Mouse (Mus musculus): Measurements from ENCODE around the gene Lysmd1. TPM values are rescaled to one million over a fixed set of nuclear protein-coding genes. Genes with fewer than 3 reads are reported as not detected.
A peak's percentile ranks its signal among the peaks of the same experiment; 100 is the strongest.

Gene Lysmd1
- polyA plus RNA-seq, 1 experiment from 2014 or later, result 7.9 TPM

- no peak for ATAC-seq
- Histone ChIP-seq H3K4me2 (no peak overlapping the region), H3K4me1 (peaks cover 31% of the 10 kb centered on the region), H3K36me3 (no peaks in the 10 kb centered on the region), H3K27me3 (replicated peaks) (peaks cover 79% of the 10 kb centered on the region), H3K9me3 (replicated peaks) (no peaks in the 10 kb centered on the region), H3K4me3 (no peak overlapping the region), H3K9ac (no peak overlapping the region), H3K27ac (no peak overlapping the region)
- 46% methylated on average over 2 of the region's 2 CpGs for WGBS (ENCODE audit: insufficient replicate concordance)
Measured at GRCm38 (mm10) chr3:95162345-95162628, 28.4 kb downstream of the Lysmd1 start.

DNA sequence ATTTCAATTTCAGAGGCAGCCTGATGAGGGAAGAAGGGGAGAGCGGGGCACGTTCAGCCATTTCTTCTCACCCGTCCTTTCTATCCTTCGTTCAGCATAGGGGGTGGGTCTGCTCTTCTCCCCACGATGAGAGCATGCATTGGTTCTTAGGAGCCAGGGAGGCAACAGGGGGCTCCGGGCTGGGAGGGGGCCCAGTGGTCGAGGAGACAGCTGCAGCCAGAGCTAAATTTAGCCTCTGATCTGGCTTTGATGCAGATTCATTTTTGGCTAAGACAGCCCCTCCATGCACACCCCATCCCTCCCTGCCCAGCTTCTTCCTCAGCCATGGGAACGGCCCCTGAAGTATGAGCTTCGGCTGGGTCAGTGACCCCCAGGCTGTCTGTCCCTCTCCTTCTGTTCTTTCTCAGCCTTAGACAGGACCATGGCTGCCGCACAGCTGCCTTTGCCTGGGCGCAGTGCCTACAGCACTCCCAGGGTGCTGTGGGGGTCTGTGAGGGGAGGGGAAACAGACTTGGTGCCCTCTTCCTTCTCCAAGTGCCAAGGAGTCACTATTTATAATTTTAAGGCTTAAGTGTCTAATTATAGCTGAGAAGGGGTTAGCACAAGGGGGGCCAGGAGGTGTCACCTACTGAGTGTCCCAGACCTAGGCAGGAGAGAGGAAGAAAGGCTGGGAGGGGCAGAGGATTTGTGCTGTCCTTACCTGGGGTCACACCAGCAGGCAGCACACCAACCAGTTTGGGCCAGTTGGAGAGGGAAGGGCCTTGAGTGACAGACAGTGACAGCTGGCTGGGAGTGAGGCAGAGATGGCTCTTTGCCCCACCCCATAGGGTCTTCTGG, 29.7 kb downstream of the Lysmd1 start:
- WGBS (ENCODE audit: insufficient replicate concordance), result 55% methylated on average over 11 of the region's 11 CpGs
- no peak overlapping the region for H3K27ac ChIP-seq

DNA sequence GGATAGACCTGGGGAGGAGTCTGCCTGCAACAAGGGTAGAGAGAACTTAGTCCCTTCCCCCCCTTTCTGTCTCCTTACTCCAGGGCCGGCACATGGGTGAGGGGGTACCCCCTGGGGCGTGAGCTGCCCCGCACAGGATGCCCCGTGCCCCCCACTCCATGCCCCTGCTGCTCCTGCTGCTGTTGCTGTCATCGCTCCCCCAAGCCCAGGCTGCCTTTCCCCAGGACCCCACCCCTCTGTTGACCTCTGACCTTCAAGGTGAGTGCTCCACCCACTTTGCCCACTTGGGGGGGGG, 30.3 kb downstream of the Lysmd1 start:
- Histone ChIP-seq H3K9ac (no peak overlapping the region), H3K4me2 (no peak overlapping the region), H3K27me3 (replicated peaks) (peaks cover 83% of the 10 kb centered on the region), H3K4me3 (no peak overlapping the region), H3K4me1 (peaks cover 31% of the 10 kb centered on the region), H3K27ac (no peak overlapping the region), H3K36me3 (no peaks in the 10 kb centered on the region), H3K9me3 (replicated peaks) (no peaks in the 10 kb centered on the region)
- WGBS (ENCODE audit: insufficient replicate concordance), result 54% methylated on average over 3 of the region's 5 CpGs
- no peak for ATAC-seq

More for the DNA sequence above, 29.7 kb downstream of the Lysmd1 start:
- Histone ChIP-seq H3K4me3 (no peak overlapping the region), H3K27me3 (replicated peaks) (peaks cover 83% of the 10 kb centered on the region), H3K9ac (no peak overlapping the region), H3K9me3 (replicated peaks) (no peaks in the 10 kb centered on the region), H3K4me2 (no peak overlapping the region), H3K4me1 (peaks cover 31% of the 10 kb centered on the region), H3K36me3 (no peaks in the 10 kb centered on the region)
- no peak for ATAC-seq

GRCm38 (mm10) chr3:95164840-95165239, 31.0 kb downstream of the Lysmd1 start:
- 34% methylated on average over 5 of the region's 5 CpGs for WGBS (ENCODE audit: insufficient replicate concordance)
- no peak overlapping the region for H3K4me3 ChIP-seq
- no peak overlapping the region for H3K4me2 ChIP-seq
- H3K27ac ChIP-seq, result no peak overlapping the region
- H3K9ac ChIP-seq, result no peak overlapping the region
- no peak for ATAC-seq
- peaks cover 24% of the 10 kb centered on the region for H3K4me1 ChIP-seq
- peaks cover 86% of the 10 kb centered on the region for H3K27me3 ChIP-seq (replicated peaks)
- no peaks in the 10 kb centered on the region for H3K36me3 ChIP-seq
- H3K9me3 ChIP-seq (replicated peaks), result no peaks in the 10 kb centered on the region

DNA sequence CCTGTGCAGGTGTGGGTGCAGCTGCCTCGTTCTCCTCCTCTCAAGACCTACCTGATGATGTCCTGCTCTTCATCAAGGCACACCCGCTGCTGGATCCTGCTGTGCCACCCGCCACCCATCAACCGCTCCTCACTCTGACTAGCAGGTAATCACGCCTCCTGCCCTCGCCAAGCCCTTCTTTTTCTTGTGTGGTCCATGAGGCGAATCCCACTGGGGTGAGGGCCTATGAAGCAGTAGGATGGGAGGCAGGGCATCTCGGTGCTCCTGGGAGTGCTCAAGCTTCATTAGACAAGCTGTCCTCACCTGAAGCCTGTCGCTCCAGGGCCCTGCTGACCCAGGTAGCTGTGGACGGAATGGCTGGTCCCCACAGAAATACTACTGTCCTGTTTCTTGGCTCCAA, 36.1 kb downstream of the Lysmd1 start:
- H3K27me3 ChIP-seq (replicated peaks), result peaks cover 91% of the 10 kb centered on the region
- no peak for ATAC-seq
- H3K27ac ChIP-seq, result no peak overlapping the region
- H3K4me2 ChIP-seq, result no peak overlapping the region
- no peaks in the 10 kb centered on the region for H3K9me3 ChIP-seq (replicated peaks)
- peaks cover 19% of the 10 kb centered on the region; the same call in 1 of the 2 replicates for H3K4me1 ChIP-seq
- WGBS (ENCODE audit: insufficient replicate concordance), result 70% methylated on average over 10 of the region's 10 CpGs
- H3K4me3 ChIP-seq, result no peak overlapping the region
- H3K36me3 ChIP-seq, result no peaks in the 10 kb centered on the region
- no peak overlapping the region for H3K9ac ChIP-seq

DNA sequence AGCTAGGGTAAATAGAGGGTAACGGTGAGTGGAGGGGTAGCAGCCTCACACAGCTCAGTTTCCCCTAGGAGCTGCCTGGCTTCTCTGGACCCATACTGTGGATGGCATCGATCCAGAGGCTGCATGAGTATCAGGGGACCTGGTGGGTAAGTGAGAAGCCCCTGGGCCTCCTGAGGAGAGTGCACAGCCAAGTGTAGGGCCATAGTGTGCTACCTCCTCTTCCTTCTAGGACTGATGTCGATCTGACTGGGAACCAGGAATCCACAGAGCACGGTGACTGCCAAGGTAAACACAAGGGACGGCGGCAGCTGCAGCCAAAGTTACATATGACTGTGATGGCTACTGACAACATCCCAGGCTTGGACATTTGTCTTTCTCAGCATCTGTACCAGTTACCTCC, 37.2 kb downstream of the Lysmd1 start:
- no peak for ATAC-seq
- Histone ChIP-seq H3K4me2 (no peak overlapping the region), H3K4me3 (no peak overlapping the region), H3K9ac (no peak overlapping the region), H3K9me3 (replicated peaks) (no peaks in the 10 kb centered on the region), H3K36me3 (no peaks in the 10 kb centered on the region), H3K27ac (no peak overlapping the region), H3K4me1 (peaks cover 19% of the 10 kb centered on the region; the same call in 1 of the 2 replicates), H3K27me3 (replicated peaks) (peaks cover 94% of the 10 kb centered on the region)
- WGBS (ENCODE audit: insufficient replicate concordance), result 63% methylated on average over 6 of the region's 6 CpGs

- no peak overlapping the region for H3K9ac ChIP-seq
Measured at GRCm38 (mm10) chr3:95172526-95173255, 38.8 kb downstream of the Lysmd1 start.

GRCm38 (mm10) chr3:95173256-95173949, 39.5 kb downstream of the Lysmd1 start:
- peak; percentile 36; the same call in 1 of the 2 replicates for ATAC-seq

More at GRCm38 (mm10) chr3:95172526-95173255, 38.8 kb downstream of the Lysmd1 start:
- Histone ChIP-seq H3K36me3 (no peaks in the 10 kb centered on the region), H3K4me1 (peaks cover 19% of the 10 kb centered on the region; the same call in 1 of the 2 replicates), H3K4me2 (peak overlapping the region; percentile 64), H3K4me3 (peak overlapping the region; percentile 43), H3K27ac (no peak overlapping the region), H3K27me3 (replicated peaks) (peaks cover 91% of the 10 kb centered on the region), H3K9me3 (replicated peaks) (no peaks in the 10 kb centered on the region)
- ATAC-seq, result no peak
- WGBS (ENCODE audit: insufficient replicate concordance), result 14% methylated on average over 72 of the region's 84 CpGs

DNA sequence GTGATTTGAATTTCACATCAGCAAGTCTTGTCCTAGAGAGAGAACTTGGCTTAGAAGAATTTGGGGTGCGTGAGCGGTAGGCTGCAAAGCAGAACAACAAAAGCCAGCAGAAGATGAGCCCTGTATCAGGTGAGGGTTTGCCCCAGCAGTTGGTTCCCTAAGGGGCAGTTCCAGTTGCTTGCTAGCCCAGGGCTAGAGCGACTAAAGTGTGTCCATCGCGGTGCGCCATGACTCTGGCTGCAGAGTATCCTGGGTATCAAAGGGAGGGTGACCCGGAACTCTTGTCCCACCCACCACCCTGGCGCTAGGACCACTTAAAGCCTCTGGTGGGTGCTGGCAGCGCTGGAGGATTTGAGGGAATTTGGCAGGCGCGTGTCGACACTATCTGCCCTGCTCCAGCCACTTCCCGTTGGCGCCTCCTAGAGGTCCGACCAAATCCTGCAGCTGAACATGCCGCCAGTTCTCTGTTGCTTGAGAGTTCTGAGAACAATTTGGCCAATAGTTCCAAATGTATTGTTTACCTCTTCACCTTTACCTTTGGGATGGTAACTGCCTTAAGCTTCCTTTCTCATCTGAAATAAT, 40.2 kb downstream of the Lysmd1 start:
- H3K4me1 ChIP-seq, result peaks cover 19% of the 10 kb centered on the region; the same call in 1 of the 2 replicates
- peak; percentile 47; the same call in 1 of the 2 replicates for ATAC-seq
- no peak overlapping the region for H3K9ac ChIP-seq
- H3K27ac ChIP-seq, result no peak overlapping the region
- H3K36me3 ChIP-seq, result no peaks in the 10 kb centered on the region
- peaks cover 84% of the 10 kb centered on the region for H3K27me3 ChIP-seq (replicated peaks)
- H3K4me2 ChIP-seq, result peak overlapping the region; percentile 64
- WGBS (ENCODE audit: insufficient replicate concordance), result 1% methylated on average over 16 of the region's 16 CpGs
- H3K4me3 ChIP-seq, result peak overlapping the region; percentile 43
- H3K9me3 ChIP-seq (replicated peaks), result no peaks in the 10 kb centered on the region

More at GRCm38 (mm10) chr3:95173256-95173949, 39.5 kb downstream of the Lysmd1 start:
- WGBS (ENCODE audit: insufficient replicate concordance), result 3% methylated on average over 58 of the region's 58 CpGs
- peaks cover 88% of the 10 kb centered on the region for H3K27me3 ChIP-seq (replicated peaks)
- H3K9me3 ChIP-seq (replicated peaks), result no peaks in the 10 kb centered on the region
- H3K9ac ChIP-seq, result no peak overlapping the region
- H3K4me2 ChIP-seq, result peak overlapping the region; percentile 64
- H3K36me3 ChIP-seq, result no peaks in the 10 kb centered on the region
- H3K4me1 ChIP-seq, result peaks cover 19% of the 10 kb centered on the region; the same call in 1 of the 2 replicates
- peak overlapping the region; percentile 43 for H3K4me3 ChIP-seq
- no peak overlapping the region for H3K27ac ChIP-seq

DNA sequence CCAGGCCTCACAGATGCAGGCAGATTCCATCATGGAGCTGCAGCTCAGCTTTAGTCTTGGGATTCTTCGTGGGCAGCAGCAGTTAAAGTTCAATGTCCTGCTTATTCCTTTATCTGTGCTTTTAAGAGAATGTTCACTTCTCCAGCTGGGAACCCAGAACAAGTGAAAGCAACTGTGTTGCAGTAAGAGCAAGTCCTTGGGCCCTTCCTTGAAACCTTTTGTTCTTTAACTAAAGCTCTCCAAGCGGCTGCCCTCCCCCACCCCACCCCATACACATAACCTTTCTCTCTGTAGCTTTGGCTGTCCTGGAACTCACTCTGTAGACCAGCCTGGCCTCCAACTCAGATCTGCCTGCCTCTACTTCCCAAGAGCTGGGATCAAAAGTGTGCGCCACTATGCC, 42.6 kb downstream of the Lysmd1 start:
- Histone ChIP-seq H3K4me2 (no peak overlapping the region), H3K27me3 (replicated peaks) (peaks cover 60% of the 10 kb centered on the region), H3K27ac (no peak overlapping the region), H3K4me3 (no peak overlapping the region), H3K9ac (no peak overlapping the region), H3K9me3 (replicated peaks) (no peaks in the 10 kb centered on the region), H3K4me1 (peaks cover 19% of the 10 kb centered on the region; the same call in 1 of the 2 replicates), H3K36me3 (no peaks in the 10 kb centered on the region)
- 52% methylated on average over 3 of the region's 3 CpGs for WGBS (ENCODE audit: insufficient replicate concordance)
- ATAC-seq, result no peak

DNA sequence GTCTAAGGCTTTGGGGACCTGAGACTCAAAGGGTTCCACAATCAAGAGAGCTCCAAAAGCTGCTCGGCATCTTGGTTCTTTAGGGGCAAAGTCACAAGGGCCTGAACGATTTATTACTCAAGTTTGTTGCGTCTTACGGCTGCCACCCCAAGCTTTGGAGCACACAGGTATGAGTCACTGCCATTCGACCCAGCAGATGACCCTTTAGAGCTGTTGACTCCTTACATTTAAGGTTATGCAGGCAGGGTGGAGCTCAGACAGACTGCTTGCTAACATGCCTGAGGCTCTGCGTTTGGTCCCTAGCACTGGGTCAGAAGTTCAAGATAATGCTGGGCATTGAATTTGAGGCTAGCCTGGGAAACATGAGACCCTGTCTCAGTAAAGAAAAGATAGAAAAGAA, 43.7 kb downstream of the Lysmd1 start:
- peaks cover 9% of the 10 kb centered on the region; the same call in 1 of the 2 replicates for H3K36me3 ChIP-seq
- H3K9ac ChIP-seq, result no peak overlapping the region
- H3K9me3 ChIP-seq (replicated peaks), result no peaks in the 10 kb centered on the region
- H3K27me3 ChIP-seq (replicated peaks), result peaks cover 49% of the 10 kb centered on the region
- no peak overlapping the region for H3K4me2 ChIP-seq
- H3K4me1 ChIP-seq, result peaks cover 17% of the 10 kb centered on the region; the same call in 1 of the 2 replicates
- WGBS (ENCODE audit: insufficient replicate concordance), result 70% methylated on average over 6 of the region's 6 CpGs
- no peak for ATAC-seq
- H3K4me3 ChIP-seq, result no peak overlapping the region
- no peak overlapping the region for H3K27ac ChIP-seq

Measured in liver, embryonic 12.5 days (tissue).